Mouse (Mus musculus) thymus, adult 2 months (tissue): ENCODE data around the gene Rab40b.

Source experiments
- CTCF ChIP-seq: fragments of 200-500 bp; IDR thresholded peaks from 2 replicates; pipeline ENCODE4 v1.5.1; 2012; ENCODE audit warnings: mild to moderate bottlenecking, control low read depth, low read length, moderate library complexity, borderline replicate concordance; ENCODE audit not compliant: control insufficient read depth, poor library complexity, insufficient read depth; ENCODE audit errors: extremely low read depth
- POLR2A ChIP-seq: fragments of 200-500 bp; IDR thresholded peaks from 2 replicates; pipeline ENCODE4 v1.6.1; 2012; ENCODE audit warnings: mild to moderate bottlenecking, low read length, control low read depth, moderate library complexity; ENCODE audit not compliant: control insufficient read depth, poor library complexity, insufficient read depth; ENCODE audit errors: extremely low read depth

- TF ChIP-seq CTCF (no peak), POLR2A (no peak)
Observed at GRCm38 (mm10) chr11:121415351-121415750, 27.3 kb upstream of the Rab40b start.
